Mouse (Mus musculus) lung, postnatal 4 days (tissue): ENCODE results near the gene Nkd1.
A peak's percentile ranks its signal among the peaks of the same experiment; 100 is the strongest.

Experiments used
- DNase-seq, 2 experiments: peaks; one replicate each; pipeline ENCODE4 v3.0.0; 2021

Gene Nkd1

DNA sequence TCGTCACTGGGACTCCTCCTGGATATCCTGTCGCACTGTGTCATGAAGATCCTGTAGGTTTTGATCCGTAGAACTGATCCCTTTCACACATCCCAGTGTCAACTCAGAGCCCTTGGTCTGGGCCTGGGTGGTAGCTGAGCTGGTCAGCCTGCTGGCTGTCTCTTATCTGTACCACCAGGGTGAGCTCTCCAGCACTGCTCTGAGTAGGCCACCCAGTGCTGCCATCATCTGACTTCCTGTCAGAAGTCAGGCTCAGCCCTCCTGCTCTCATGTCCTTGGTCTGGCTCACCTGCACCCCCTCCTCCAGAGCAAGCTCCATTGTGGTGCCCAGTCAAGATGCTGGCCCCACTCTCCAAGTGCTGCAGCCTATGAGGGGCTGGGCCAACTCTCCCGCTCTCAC lies 18.8 kb downstream of the Nkd1 start:
- no peak for DNase-seq

DNA sequence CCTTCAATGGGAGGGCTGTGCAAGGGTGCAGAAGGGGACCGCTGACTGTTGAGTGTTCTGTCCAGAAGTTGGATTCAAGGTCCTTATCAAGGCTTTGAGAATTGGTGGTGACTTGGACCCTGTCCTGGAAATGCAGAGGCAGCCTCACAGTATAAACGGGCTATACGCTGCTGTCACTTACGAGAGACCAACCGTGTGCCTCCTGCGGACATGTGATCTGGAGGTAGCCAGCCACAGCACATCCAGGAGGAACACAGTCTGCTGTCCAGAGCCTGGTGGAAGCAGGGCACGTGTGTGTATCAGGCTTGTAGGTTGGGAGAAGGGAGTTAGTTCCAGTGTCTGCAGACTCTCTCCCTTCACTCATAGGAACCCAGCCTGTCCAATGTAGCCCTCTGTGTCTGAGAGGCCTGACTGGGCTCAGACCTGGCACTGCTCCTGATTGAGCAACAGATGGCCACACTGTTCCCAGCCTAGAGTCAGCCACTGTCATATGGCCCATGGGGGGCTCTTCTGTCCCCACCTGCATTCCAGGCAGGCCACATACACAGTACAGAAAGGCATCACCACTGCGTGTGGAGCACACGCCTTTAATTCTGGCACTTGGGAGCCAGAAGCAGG lies 21.6 kb downstream of the Nkd1 start:
- peak in 1 of 2 experiments; percentile 61 for DNase-seq

DNA sequence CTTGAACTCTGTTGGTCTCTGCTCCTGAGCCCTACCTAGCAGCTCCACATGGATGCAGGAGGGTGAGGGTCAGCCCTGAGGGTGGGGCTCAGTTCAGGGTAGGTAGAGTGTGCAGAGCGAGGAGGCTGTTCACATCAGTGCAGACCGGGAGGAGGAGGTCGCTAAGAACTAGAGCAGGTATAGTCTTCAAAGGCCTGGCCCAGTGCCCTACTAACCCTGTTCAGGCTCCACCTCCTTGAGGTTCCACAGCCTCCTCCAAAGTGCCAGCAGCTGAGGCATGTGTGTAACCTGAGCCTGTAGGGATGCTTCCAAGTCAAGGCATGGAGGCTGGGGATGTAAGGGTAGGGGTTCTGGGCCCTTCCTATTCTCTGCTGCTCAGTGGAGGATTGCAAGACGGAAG lies 23.5 kb downstream of the Nkd1 start:
- DNase-seq: peak in 1 of 2 experiments; percentile 46

DNA sequence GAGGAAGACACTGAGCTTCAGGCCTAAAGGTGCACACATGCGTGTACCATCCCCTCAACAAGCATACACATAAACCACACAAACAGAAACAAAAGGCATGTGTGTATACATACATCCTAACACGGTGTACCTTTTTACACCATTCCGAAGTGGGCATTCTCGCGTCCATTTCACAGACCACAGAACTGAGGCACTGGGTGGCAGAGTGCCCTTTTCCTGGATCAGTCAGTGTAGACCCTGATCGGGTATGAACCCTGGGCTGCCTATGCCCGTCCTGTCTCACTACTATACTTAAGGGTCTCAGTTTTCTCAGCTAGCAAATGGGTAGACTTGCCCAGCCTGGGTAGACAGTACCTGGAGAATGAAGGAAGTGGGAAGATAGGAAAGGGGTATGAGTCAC lies 24.3 kb downstream of the Nkd1 start:
- no peak for DNase-seq

DNA sequence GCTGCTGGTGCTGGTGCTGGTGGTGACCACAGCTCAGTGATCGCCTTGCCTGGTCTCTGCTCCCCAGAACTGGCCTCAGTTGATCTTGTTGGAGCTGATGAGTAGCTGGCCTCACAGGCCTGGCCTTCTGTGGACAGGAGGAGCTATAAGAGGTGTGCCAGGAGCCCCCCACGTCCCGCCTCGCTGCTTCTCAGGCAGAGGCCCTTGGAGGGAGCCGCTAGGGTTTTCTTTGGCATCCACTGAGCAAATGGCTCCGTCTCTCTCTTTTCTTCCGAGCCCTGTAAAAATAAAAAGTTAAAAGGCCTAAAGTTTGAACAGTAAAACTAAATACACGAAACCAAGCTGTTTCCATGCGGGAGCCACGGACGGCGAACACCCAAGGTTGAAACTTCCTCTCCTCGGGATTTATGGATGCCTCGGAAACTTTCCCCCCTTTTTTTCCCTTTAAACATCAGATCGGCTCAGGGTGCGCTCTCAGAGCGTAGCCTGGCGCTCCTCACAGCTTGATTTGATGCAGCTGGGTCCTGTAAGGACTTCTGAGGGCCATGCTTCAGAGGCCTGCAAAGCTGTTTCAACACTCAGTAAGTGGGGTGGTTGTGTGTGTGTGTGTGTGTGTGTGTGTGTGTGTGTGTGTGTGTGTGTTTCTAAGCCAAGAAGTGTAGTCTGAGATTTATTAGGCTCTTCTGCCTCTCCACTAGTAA lies 25.0 kb downstream of the Nkd1 start:
- peak; percentile 41 to 80 for DNase-seq

DNA sequence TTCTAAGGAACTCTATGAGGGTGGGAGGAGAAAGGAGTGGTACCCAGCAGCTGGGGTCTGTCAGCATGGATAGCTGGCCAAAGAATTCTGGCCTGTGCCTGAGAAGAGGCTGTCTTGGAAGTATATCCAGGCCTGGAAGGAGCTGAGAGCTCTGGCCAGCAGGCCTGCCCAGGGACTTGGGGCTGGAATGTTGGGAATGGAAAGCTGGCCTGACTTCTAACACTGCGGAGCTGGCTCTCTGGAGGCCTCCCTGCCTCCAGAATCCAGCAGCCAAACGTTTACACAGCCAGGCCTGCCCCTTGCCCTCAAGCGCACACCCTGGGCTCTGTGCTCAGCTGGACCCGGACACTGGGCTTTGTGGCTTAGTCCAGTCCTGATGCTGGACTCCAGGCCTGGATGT lies 34.5 kb downstream of the Nkd1 start:
- peak; percentile 74 to 93 for DNase-seq

DNA sequence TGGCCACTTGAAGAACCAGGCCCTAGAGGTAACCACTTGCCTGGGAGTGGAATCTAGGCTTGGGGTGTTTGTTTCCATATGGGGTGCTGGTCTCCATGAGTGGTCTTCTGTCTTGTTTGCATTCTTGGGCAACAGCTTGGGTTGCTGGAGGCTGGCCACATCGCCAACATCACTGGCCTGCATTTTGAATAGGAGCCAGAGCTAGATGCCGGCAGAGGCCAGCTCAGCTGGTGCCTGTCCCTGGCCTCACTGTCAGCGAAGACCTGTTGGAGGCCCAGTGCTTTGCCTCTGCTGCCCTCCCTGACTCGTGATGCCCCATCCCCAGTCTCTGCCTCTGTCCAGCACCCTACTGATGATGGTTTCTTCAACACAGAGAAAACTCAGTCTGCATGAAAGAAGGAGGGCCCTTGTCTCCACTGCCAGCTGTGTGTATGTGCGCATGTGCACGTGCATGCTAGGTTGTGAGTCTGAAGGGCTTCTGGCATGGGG lies 38.9 kb downstream of the Nkd1 start:
- peak in 1 of 2 experiments; percentile 68 for DNase-seq

DNA sequence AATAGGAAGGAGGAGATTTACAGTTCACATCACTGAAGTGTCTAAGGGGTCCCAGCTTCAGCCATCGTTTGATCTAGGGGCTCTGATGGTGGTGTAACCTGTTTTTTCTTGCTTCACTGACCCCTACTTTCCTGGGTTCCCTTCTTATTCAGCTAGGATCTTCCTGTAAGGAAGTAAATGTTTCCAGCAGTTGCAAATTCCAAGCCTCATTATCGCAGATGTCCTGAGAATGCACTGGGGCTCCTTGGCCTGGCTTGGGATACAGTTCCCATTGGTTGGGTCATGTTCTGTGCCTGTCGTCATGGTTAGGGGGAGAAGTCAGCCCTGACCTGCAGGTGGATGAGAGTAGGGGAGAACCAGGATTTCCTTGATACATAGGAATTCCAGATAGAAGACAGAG lies 40.2 kb downstream of the Nkd1 start:
- no peak for DNase-seq

DNA sequence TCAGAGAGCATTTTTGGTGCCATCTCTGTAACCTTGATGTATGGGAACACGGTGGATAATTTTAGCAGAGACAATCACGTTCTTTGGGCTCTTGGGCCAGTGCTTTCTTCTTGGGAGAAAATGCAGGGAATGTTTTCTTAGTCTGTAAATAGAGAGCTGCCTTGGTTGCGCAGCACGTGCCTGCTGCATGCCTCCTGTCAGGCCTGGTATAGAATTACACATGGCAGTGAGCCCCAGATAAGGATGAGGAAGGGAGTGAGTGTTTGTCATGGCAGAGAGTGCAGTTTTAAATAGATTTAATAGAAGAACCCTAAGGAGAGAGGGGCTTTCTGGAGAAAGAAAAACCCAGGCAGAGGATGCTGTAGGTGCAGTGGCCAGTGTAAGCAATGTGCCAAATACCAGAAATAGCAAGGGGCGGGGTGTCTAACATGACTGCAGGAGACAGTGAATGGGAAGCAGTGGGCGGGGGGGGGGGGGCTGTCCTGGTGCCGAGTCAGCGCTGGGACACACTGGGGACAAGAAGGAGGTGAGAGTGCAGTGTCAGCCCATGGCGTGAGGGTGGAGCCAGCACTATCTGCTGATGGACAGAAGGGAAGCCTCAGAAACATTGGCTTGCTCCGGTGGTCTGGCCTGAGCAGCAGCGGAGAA lies 43.2 kb downstream of the Nkd1 start:
- DNase-seq: peak in 1 of 2 experiments; percentile 57

DNA sequence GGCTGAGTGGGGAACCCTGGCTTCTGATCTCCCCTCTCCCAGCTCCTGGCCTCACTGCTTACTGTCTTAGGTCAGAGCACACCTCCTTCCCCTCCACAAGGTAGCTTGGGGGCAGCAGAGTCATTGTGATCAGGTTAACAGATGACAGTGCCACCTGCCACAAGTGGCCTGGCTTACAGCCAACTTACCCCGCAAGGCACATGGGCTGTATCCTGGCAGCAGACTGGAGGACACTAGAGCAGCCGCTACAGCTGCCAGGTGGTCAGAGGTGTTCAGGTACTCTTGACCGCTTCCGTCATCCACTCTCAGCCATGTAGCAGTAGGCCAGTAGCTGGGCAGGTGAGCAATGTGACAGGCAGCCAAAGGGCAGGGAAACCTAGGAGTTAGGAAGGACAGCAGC lies 45.0 kb downstream of the Nkd1 start:
- DNase-seq: peak; percentile 77 to 90

DNA sequence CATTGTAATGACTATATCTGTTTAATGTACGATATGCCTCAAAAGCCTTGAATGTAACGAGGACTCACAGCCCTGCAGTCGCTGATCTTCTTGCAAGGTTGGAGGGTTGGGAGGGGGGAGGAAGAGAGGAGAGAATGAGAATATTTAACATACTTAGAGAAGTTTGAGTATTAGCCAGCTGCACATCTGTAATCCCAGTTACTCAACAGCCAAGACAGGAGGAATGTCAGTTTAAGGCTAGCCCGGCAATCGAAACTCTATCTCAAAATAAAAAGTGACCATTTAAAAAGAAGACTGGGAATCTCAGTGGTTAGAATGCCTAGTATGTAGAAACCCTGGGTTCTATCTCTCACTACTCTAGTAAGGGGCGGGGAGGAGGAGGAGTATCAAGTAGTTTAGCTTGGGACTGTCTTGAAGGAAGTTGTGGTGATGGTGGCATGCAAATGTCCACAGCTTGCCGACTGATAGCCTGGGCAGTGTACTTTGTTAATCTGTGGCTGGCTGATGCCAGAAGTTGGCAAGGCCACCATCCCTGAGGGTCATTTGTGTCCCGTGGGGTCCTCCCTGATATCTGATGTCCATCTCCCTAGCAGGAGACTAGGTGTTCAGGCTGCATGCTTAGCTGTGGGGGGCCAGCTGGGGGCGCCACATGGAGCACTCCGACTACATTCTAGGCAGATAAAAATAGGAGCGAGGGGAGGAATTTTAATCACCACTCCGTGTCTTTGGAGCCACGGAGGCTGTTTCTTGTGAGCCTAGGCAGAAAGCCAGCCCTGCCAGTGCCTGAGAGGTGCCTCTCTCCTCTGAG lies 46.4 kb downstream of the Nkd1 start:
- peak; percentile 57 to 68 for DNase-seq

DNA sequence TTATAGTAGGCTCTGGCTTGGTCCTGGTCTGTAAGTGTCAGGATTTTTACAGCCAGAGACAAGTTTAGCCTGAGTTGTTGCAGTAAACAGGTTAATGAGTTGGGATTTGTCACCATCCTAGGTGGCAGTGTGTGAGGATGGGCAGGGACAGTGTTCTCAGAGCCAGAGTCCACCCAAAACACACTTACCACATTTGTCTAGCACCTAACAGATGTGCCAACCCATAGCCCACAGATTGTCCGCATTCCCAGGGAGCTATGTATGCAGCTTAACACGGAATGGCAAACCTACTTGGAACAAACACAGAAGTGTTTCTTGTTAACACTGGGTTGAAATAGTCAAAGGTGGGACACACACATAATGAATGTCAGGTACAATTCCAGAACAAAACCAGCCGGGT lies 47.1 kb downstream of the Nkd1 start:
- no peak for DNase-seq

DNA sequence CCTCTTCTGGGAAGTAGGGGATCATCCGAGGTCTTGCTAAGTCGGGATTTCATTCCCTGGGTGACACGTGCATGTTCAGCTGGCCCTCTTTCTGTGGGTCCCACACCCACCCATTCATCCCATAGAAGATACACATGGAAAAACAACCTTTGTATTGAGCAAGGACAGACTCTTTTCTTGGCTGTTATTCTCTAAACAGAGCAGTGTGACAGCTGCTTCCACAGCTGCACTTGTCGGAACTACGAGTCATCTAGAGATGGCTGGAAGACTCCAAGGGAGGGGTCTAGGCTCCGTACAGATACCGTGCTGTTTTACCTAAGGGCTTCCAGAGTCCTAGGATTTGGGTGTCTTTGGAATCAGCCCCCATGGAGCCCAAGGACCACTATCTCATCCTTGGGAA lies 48.2 kb downstream of the Nkd1 start:
- DNase-seq: no peak

DNA sequence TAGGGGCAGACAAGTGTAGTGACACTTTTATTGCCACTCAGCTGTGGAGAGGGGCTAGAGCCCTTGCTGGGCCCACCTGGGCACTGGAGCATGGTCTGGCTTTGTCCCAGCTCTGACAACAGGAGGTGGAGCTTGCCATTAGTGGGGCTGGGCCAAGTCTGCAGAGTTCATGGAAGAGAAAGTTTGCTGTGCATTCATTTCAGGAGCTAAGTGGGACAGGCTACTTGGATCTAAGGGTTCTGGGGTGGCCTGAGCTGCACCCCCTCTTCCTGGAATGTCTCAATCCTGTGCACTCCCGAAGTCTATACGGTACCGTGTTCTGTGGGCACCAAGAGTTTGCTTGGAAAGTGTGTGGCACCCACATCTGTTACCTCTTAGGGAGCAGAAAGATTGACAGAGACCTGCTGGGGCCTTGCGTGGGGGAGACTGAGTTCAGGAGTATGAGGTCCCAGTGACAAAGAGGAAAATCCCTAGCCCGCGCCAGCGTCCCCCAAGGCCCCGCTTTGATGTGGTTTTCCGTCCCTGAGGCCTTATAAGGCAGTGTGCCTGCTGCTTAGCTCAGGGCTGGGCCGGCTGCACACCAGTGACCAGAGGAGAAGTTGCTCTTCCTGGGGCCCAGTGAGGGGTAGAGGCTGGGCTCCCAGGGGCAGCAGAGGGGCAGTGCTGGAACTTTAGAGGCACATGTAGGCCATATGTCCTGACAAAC lies 49.3 kb downstream of the Nkd1 start:
- peak; percentile 63 to 79 for DNase-seq

DNA sequence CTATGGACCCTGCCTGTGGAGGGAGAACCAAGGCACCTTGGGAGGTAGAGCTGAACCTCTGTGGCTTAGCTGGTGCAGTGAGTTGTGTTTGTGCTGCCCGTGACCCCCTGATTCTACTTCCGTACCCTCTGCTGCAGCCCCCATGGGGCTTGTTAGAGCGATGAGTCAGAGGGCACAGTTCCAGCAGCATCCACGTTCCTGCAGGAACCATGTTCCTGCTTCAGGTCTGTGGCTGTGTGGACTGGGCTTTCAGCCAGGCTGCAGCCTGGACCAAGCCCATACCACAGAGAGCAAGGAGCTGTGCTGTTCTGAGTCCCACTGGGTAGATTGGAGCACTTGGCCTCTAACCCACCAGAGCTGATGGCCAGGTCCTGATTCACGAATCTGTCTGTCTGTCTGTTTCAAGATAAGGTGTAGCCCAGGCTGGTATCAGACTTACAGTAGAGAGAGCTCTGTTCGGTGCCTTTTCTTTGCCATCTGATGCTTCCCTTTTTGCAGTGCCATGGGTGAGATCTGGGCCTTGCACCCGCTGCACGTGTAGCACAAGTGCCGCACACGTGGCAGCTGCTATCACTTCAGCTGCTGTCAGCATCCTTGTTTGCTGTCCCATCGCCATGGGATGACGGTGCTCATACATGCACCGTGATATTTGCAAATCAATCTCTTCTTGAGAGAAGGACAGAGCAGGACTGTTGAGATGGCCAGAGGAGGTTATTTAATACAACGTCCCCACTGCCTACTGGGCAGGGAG lies 50.5 kb downstream of the Nkd1 start:
- DNase-seq: peak in 1 of 2 experiments; percentile 54

DNA sequence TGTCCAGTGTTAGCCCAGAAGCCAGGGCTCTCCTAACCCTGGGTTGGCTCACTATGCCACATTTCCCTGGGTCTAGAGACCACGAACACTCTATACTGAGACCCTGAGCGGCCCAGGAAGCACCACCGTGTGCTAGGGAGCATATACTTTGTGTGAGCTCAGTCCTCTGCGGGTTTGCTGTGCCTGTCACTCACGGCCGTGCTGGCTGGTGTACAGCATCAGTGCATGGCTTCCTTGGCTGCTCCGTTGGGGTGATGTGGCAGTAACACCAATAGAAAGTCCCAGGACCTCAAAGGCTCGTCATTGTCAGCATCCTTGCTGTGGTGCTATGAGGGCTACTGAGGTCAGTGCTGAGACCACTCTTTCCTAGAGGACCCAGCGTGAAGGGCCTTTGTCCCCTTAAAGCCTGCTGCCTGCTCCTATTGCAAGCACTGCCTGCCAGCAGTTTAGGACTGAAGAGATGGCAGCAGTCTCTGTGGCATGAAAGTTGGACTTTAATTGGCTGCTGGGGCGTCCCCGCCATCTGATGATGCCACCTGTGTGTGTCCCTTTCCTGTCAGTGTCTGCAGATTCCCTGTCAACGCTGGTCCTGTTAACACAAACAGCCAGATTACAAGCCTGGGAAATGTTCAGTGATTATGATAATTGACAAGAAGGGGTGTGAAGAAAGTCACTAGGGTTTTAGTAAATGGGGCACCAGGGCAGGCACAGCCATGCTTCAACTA lies 51.2 kb downstream of the Nkd1 start:
- no peak for DNase-seq

DNA sequence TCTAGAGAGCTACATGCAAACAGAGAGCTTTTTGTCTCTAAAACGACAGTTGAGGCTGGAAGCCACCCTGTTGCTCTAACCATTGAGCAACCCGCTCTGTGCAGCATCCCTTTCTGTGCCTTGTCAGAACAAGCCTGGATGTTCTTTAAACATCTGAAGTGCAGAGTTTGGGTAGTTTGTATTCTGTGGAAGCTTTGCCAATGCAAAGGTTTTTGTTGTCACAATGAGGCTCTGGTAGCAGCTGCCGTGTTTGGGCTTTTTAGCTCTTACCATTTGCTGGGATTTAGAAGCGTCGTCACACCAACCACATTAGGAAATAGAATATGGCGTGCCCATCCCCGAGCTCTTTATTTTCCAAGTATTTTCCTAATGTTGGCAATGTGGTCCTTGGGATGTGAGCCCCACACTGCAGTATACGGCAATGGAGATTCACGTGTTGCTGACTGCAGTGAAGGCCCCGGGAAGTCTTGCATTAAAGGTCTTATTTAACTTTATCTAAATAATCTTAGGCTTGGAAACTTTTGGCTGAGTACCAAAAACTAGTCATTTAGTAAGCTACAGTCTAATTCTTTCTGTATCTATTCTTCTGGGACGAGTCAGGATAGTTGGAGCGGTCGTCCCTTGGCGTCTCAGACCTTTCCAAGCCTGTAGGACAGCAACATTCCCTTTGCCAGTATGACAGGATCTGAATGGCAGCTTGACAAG lies 51.9 kb downstream of the Nkd1 start:
- no peak for DNase-seq

DNA sequence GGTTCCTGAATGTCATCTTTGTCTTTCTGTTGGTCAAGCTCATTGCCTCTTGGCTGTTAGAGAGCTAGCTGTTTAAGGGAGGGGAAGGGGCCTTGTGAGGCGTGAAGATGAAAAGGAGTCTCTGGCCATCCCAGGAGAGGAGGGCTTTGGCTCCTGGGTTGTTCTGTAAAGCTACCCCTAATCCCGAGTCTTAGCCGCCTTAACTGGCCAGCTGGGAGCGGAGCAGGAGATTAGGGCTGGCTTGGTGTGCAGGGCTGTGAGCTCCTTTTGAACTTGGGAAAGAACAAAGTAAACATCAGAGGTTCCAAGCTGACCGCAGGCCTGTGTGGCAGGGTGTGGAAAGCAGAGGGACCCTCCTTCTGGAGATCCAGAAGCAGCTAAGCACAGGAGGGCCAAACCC lies 53.8 kb downstream of the Nkd1 start:
- DNase-seq: peak in 1 of 2 experiments; percentile 54

DNA sequence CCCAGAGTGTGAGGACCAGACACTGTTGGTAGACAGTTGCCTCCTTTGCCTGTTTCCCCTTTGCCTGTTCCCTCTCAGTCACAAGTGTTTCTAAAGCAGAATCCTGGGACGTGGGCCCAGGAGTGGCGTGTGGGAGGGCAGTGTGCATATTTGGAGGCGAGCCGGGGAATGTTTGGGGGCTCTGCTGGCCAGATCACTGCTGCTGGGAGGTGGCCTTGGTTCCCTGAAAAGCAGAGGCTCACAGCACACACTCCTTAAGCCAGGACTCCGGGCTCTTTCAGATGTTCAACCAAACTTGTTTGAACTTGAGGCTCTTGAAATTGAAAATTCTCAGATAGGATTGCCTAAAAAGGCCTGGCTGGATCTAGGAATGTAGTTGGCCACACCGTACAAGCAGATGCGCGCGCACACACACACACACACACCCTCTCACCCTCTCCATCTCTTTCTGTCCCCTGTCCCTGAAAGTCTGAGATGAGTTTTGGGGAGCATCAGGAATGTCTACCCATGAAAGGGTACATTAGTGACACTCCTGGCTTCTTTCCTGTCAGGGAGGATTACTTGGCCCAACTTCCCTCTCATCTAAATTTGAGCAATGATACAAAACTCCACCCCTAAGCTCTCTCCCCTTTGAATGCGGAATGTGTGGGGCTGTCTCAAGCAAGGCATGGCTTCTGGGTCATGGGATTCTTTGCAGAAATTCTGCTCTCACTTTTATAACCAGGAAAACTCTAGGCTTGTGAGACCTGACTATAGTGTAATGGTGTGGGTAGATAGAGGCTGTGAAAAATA lies 55.4 kb downstream of the Nkd1 start:
- peak; percentile 70 to 87 for DNase-seq

DNA sequence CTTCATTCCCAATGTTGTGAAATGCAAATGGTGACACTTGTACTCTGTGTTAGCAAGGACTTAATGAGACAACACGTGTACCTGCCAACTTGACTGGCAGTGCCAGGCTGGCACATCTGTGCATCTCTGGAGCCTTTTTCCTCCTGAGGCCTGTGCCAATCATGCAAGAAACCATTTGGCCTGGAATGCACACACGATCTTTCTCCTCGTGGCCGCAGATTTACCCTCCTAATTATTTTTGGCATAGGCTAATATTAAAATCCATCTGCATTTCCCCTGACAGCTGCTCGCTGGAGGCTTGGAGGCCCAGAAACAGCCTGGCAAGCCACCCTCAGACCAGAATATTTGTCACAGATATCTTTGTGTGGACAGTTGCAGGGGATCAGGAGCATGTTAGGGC lies 56.5 kb downstream of the Nkd1 start:
- DNase-seq: no peak
